Mouse (Mus musculus): ENCODE data around the gene Snta1. TPM values are rescaled to one million over a fixed set of nuclear protein-coding genes. Genes with fewer than 3 reads are reported as not detected.

The Snta1 gene
- total RNA-seq (2023), result not detected

GRCm38 (mm10) chr2:154407643-154408445 lies at the start of gene Snta1:
TSS of gene Snta1 (minus strand) at chr2:154408099.

GRCm38 (mm10) chr2:154436458-154437190 lies 28.7 kb upstream of the Snta1 start, which contains the start of gene Cbfa2t2:
TSS of gene Cbfa2t2 (plus strand) at chr2:154436481.

GRCm38 (mm10) chr2:154372842-154373500 lies 34.9 kb downstream of the Snta1 start, which contains the start of gene Cdk5rap1:
TSS of gene Cdk5rap1 (minus strand) at chr2:154373010.

Other genes starting within 250 kb of the Snta1 start
- not detected for gene Bpifa5, start 245.5 kb downstream of the Snta1 start, total RNA-seq (2023)
- not detected for gene Bpifb1, start 217.3 kb downstream of the Snta1 start, total RNA-seq (2023)
- gene Bpifb5, start 184.4 kb downstream of the Snta1 start, total RNA-seq (2023), result not detected
- not detected for gene Bpifb9a, start 150.2 kb downstream of the Snta1 start, total RNA-seq (2023)
- not detected for gene Bpifb9b, start 100.9 kb downstream of the Snta1 start, total RNA-seq (2023)
- 10 to 100 TPM; 17.6 to 17.7 TPM for gene Cdk5rap1, start 35.1 kb downstream of the Snta1 start, total RNA-seq (2023)
- gene Cbfa2t2, start 28.4 kb upstream of the Snta1 start, total RNA-seq (2023), result 10 to 100 TPM; 32.2 to 37.1 TPM
- 1 to 10 TPM; 1.8 to 3.5 TPM for gene 1700003F12Rik, start 139.0 kb upstream of the Snta1 start, total RNA-seq (2023)
- gene Actl10, start 143.7 kb upstream of the Snta1 start, total RNA-seq (2023), result 1 to 10 TPM; 1.1 to 2.8 TPM
- under 1 TPM; 0.86 to 0.96 TPM for gene Necab3, start 150.8 kb upstream of the Snta1 start, total RNA-seq (2023)
- gene E2f1, start 161.8 kb upstream of the Snta1 start, total RNA-seq (2023), result 1 to 10 TPM; 1.6 to 4.3 TPM
- 10 to 100 TPM in 1 of 2 experiments, 1 to 10 TPM in 1; 8.7 to 11.1 TPM for gene Pxmp4, start 195.6 kb upstream of the Snta1 start, total RNA-seq (2023)
- gene Zfp341, start 205.2 kb upstream of the Snta1 start, total RNA-seq (2023), result 1 to 10 TPM; 7.7 to 7.8 TPM
- 1 to 10 TPM; 1.3 to 1.8 TPM for gene 4930519P11Rik, start 205.3 kb upstream of the Snta1 start, total RNA-seq (2023)
- 100 to 1,000 TPM; 151 to 184 TPM for gene Chmp4b, start 243.6 kb upstream of the Snta1 start, total RNA-seq (2023)

Measured in T-cell, adult 66 days (primary cell).